Mouse (Mus musculus): ENCODE measurements around the gene Adam19. TPM values are rescaled to one million over a fixed set of nuclear protein-coding genes. Genes with fewer than 3 reads are reported as not detected.

The Adam19 gene
- polyA plus RNA-seq, 1 experiment from 2014 or later: 12.0 TPM

Small RNA genes lying within 50 kb of the gene (microRNA-seq; reads per million reads assigned to microRNA genes)
- gene Mir7239 (not detected), gene Mir8100 (not detected)

Other genes starting within 250 kb of the Adam19 start
- 101 and 114 TPM in 2 replicates for gene Clint1, start 203.9 kb upstream of the Adam19 start, polyA plus RNA-seq (2015; fragmentation: Nextera tagmentation; extraction: Ambion mirVana)
- 4.4 and 4.5 TPM in 2 replicates for gene Lsm11, start 111.1 kb upstream of the Adam19 start, polyA plus RNA-seq (2015; fragmentation: Nextera tagmentation; extraction: Ambion mirVana)
- gene Thg1l, start 100.5 kb upstream of the Adam19 start, polyA plus RNA-seq (2015; fragmentation: Nextera tagmentation; extraction: Ambion mirVana): 12.2 and 13.5 TPM in 2 replicates
- gene Sox30, start 75.7 kb upstream of the Adam19 start, polyA plus RNA-seq (2015; fragmentation: Nextera tagmentation; extraction: Ambion mirVana): 0.06 and 0.09 TPM in 2 replicates
- 5.5 and 5.8 TPM in 2 replicates for gene Gm12166, start 3.7 kb upstream of the Adam19 start, polyA plus RNA-seq (2015; fragmentation: Nextera tagmentation; extraction: Ambion mirVana)
- gene Nipal4, start 110.5 kb downstream of the Adam19 start, polyA plus RNA-seq (2015; fragmentation: Nextera tagmentation; extraction: Ambion mirVana): 3.7 TPM in 2 replicates
- gene Fndc9, start 179.5 kb downstream of the Adam19 start, polyA plus RNA-seq (2015; fragmentation: Nextera tagmentation; extraction: Ambion mirVana): 0.09 and 0.15 TPM in 2 replicates

All from intestine, embryonic 16.5 days (tissue).